In genomic region chr2:106789694-106790328, GRCm38 (mm10) we compare ENCODE assay signal across 9 mouse cellular contexts.
DNase-seq lines count a peak whose midpoint lies in the region; ATAC-seq and TF ChIP-seq lines count a peak whose summit lies in the region.
"Had no signal": no experiment of that assay in that cellular context is flagged by ENCODE, and none has a peak within 500 bp of the region (broad histone marks: within the 10 kb centered on the region; RNA-seq: fewer than 3 reads in every experiment).

No protein-coding gene starts in this region.

- H3K4me3 ChIP-seq in kidney, embryonic 16.5 days (ENCODE audit: low read length), result no peak overlapping the region
- no peak overlapping the region for H3K4me3 ChIP-seq in embryonic facial prominence, embryonic 13.5 days
- no peak overlapping the region for H3K4me3 ChIP-seq in lung, postnatal 0 days (ENCODE audit: low read depth, low read length)
- H3K4me3 ChIP-seq: midbrain, embryonic 12.5 days had no signal

- peaks cover 39% of the 10 kb centered on the region for H3K4me1 ChIP-seq in kidney, embryonic 16.5 days (ENCODE audit: insufficient read depth, low read length)
- peaks cover 35% of the 10 kb centered on the region for H3K4me1 ChIP-seq in embryonic facial prominence, embryonic 13.5 days
- H3K4me1 ChIP-seq in lung, postnatal 0 days (ENCODE audit: insufficient read depth, low read depth, low read length), result peaks cover 4% of the 10 kb centered on the region; the same call in 1 of the 2 replicates

- WGBS in kidney, embryonic 16.5 days, result 17% methylated on average over 5 of the region's 5 CpGs
- whole genome bisulfite sequencing in embryonic facial prominence, embryonic 13.5 days, result 19% methylated on average over 5 of the region's 5 CpGs
- WGBS in lung, postnatal 0 days, result 37% methylated on average over 5 of the region's 5 CpGs

- H3K9ac ChIP-seq in kidney, embryonic 16.5 days (replicated peaks; ENCODE audit: low read length), result no peak overlapping the region
- H3K9ac ChIP-seq in embryonic facial prominence, embryonic 13.5 days, result no peak overlapping the region
- H3K9ac ChIP-seq in lung, postnatal 0 days (replicated peaks; ENCODE audit: low read depth), result no peak overlapping the region
- H3K9ac ChIP-seq: midbrain, embryonic 12.5 days had no signal

- peak overlapping the region; percentile 93 for H3K27ac ChIP-seq in kidney, embryonic 16.5 days (ENCODE audit: low read length)
- H3K27ac ChIP-seq in embryonic facial prominence, embryonic 13.5 days, result peak overlapping the region; percentile 91
- no peak overlapping the region for H3K27ac ChIP-seq in lung, postnatal 0 days (ENCODE audit: low read length)
- H3K27ac ChIP-seq: midbrain, embryonic 12.5 days had no signal

- intact Hi-C loops in gastrocnemius, postnatal 14 days (cut with DNase I; ENCODE audit: low total_unique reads), result no loop called here

- H3K4me2 ChIP-seq in kidney, embryonic 16.5 days (replicated peaks; ENCODE audit: low read depth, low read length), result 0 out of 2 replicates have a peak overlapping the region, but pooled peaks have one; percentile 2
- H3K4me2 ChIP-seq in embryonic facial prominence, embryonic 13.5 days, result peak overlapping the region; percentile 22; the same call in 1 of the 2 replicates
- no peak overlapping the region for H3K4me2 ChIP-seq in lung, postnatal 0 days (replicated peaks; ENCODE audit: low read depth, low read length)
- H3K4me2 ChIP-seq: midbrain, embryonic 12.5 days had no signal

- no peak for TF ChIP-seq EP300 in lung, postnatal 0 days (IDR thresholded peaks at IDR 0.05)

- peak; percentile 88 for ATAC-seq in kidney, embryonic 16.5 days (ENCODE audit: low FRiP score, low TSS enrichment)
- ATAC-seq in embryonic facial prominence, embryonic 13.5 days (ENCODE audit: insufficient number of reproducible peaks, insufficient read depth, low FRiP score, low TSS enrichment, low read depth), result peak; percentile 83
- ATAC-seq in lung, postnatal 0 days, result peak; percentile 40; the same call in 1 of the 2 replicates

- no peaks in the 10 kb centered on the region for H3K27me3 ChIP-seq in kidney, embryonic 16.5 days (ENCODE audit: insufficient read depth, low read length)
- H3K27me3 ChIP-seq in embryonic facial prominence, embryonic 13.5 days, result no peaks in the 10 kb centered on the region
- H3K27me3 ChIP-seq in lung, postnatal 0 days (replicated peaks; ENCODE audit: insufficient read depth, low read length), result no peaks in the 10 kb centered on the region
- H3K27me3 ChIP-seq: midbrain, embryonic 12.5 days had no signal

- no peaks in the 10 kb centered on the region for H3K36me3 ChIP-seq in kidney, embryonic 16.5 days (ENCODE audit: insufficient read depth, low read length)
- peaks cover 7% of the 10 kb centered on the region; the same call in 1 of the 2 replicates for H3K36me3 ChIP-seq in embryonic facial prominence, embryonic 13.5 days
- no peaks in the 10 kb centered on the region for H3K36me3 ChIP-seq in lung, postnatal 0 days (ENCODE audit: insufficient read depth, low read length)
- H3K36me3 ChIP-seq: midbrain, embryonic 12.5 days had no signal

- no peaks in the 10 kb centered on the region for H3K9me3 ChIP-seq in kidney, embryonic 16.5 days (ENCODE audit: low read length)
- H3K9me3 ChIP-seq in embryonic facial prominence, embryonic 13.5 days, result no peaks in the 10 kb centered on the region
- no peaks in the 10 kb centered on the region for H3K9me3 ChIP-seq in lung, postnatal 0 days (ENCODE audit: low read length)
- H3K9me3 ChIP-seq: midbrain, embryonic 12.5 days had no signal

- no peak for TF ChIP-seq CTCF in lung, postnatal 0 days (IDR thresholded peaks at IDR 0.05)

- no peak for DNase-seq in kidney, adult 11 months
- DNase-seq in embryo, embryonic 10.5 days (ENCODE audit: low spot score), result peak; percentile 64
- DNase-seq in lung, postnatal 0 days (ENCODE audit: low spot score), result peak; percentile 45
- DNase-seq in gastrocnemius, postnatal 14 days, result no peak
- no peak for DNase-seq in gastrocnemius, postnatal 10 days
- DNase-seq: right cerebral cortex, adult 18-20 months had no signal

Comparison
In these comparisons a context has a peak if more than half of its experiments do, and no peak if none do; other contexts are left out.
1. DNase-seq: peak in embryo, embryonic 10.5 days (single experiment) and lung, postnatal 0 days (single experiment); none in kidney, adult 11 months (single experiment), gastrocnemius, postnatal 14 days (single experiment) and gastrocnemius, postnatal 10 days (single experiment).
2. Peak in every context shown above with its lines, with median percentiles within 50 percentile points of each other: ATAC-seq.